Mouse (Mus musculus): ENCODE data around the gene Atp10a. TPM values are rescaled to one million over a fixed set of nuclear protein-coding genes. Genes with fewer than 3 reads are reported as not detected.
A peak's percentile ranks its signal among the peaks of the same experiment; 100 is the strongest.

Gene Atp10a
- total RNA-seq, 1 experiment, result 7.3 TPM

- in situ Hi-C loops (cut with MboI; ENCODE audit: low sequenced_read_pairs in 2 of 2, unreplicated experiment in 2 of 2), result no loop called here
- Histone ChIP-seq H3K4me1 (ENCODE audit: control insufficient read depth in 2 of 2, insufficient read depth in 2 of 2, low read length in 2 of 2, poor library complexity in 1 of 2) (no peaks in the 10 kb centered on the region), H3K36me3 (ENCODE audit: control insufficient read depth, insufficient read depth, low read length, poor library complexity, severe bottlenecking) (no peaks in the 10 kb centered on the region), H3K27ac (ENCODE audit: insufficient read depth, low read depth, low read length, poor library complexity, severe bottlenecking) (no peak overlapping the region), H3K9me3 (ENCODE audit: control insufficient read depth, insufficient read depth, low read depth, low read length) (no peaks in the 10 kb centered on the region), H3K4me3 (ENCODE audit: insufficient read depth in 1 of 2, low read depth in 1 of 2, low read length in 2 of 2, poor library complexity in 1 of 2, severe bottlenecking in 1 of 2) (no peak overlapping the region), H3K9ac (ENCODE audit: insufficient read depth, low read depth, low read length, poor library complexity, severe bottlenecking) (no peak overlapping the region)
- TF ChIP-seq CHD2 (IDR thresholded peaks at IDR 0.05; ENCODE audit: low read depth, low read length) (no peak), MAFK (IDR thresholded peaks at IDR 0.05; ENCODE audit: insufficient read depth, low read depth, low read length) (no peak), ZNF384 (IDR thresholded peaks at IDR 0.05; ENCODE audit: low read depth, low read length) (no peak), HCFC1 (IDR thresholded peaks at IDR 0.05; ENCODE audit: borderline replicate concordance, insufficient read depth, low read length) (no peak)
- DNase-seq (ENCODE audit: low read depth, low spot score), result no peak
These were observed 8.6 kb upstream of the Atp10a start for GRCm38 (mm10) chr7:58647404-58647803.

GRCm38 (mm10) chr7:58657913-58658789 is 2.2 kb downstream of the Atp10a start:
- peak; percentile 48 for DNase-seq (ENCODE audit: low read depth, low spot score)
- in situ Hi-C loops (cut with MboI; ENCODE audit: low sequenced_read_pairs in 2 of 2, unreplicated experiment in 2 of 2), result no loop called here
- H3K9ac ChIP-seq (ENCODE audit: insufficient read depth, low read depth, low read length, poor library complexity, severe bottlenecking), result peak overlapping the region; percentile 49
- TF ChIP-seq ZNF384 (IDR thresholded peaks at IDR 0.05; ENCODE audit: low read depth, low read length) (no peak), CHD2 (IDR thresholded peaks at IDR 0.05; ENCODE audit: low read depth, low read length) (no peak), MAFK (IDR thresholded peaks at IDR 0.05; ENCODE audit: insufficient read depth, low read depth, low read length) (no peak), HCFC1 (IDR thresholded peaks at IDR 0.05; ENCODE audit: borderline replicate concordance, insufficient read depth, low read length) (no peak)
- peak overlapping the region; percentile 73 to 83 for H3K4me3 ChIP-seq (ENCODE audit: insufficient read depth in 1 of 2, low read depth in 1 of 2, low read length in 2 of 2, poor library complexity in 1 of 2, severe bottlenecking in 1 of 2)
- no peaks in the 10 kb centered on the region for H3K9me3 ChIP-seq (ENCODE audit: control insufficient read depth, insufficient read depth, low read depth, low read length)
- no peaks in the 10 kb centered on the region for H3K4me1 ChIP-seq (ENCODE audit: control insufficient read depth in 2 of 2, insufficient read depth in 2 of 2, low read length in 2 of 2, poor library complexity in 1 of 2)
- H3K27ac ChIP-seq (ENCODE audit: insufficient read depth, low read depth, low read length, poor library complexity, severe bottlenecking), result no peak overlapping the region
- no peaks in the 10 kb centered on the region for H3K36me3 ChIP-seq (ENCODE audit: control insufficient read depth, insufficient read depth, low read length, poor library complexity, severe bottlenecking)

- no peaks in the 10 kb centered on the region for H3K9me3 ChIP-seq (ENCODE audit: control insufficient read depth, insufficient read depth, low read depth, low read length)
- DNase-seq (ENCODE audit: low read depth, low spot score), result no peak
- H3K36me3 ChIP-seq (ENCODE audit: control insufficient read depth, insufficient read depth, low read length, poor library complexity, severe bottlenecking), result no peaks in the 10 kb centered on the region
- H3K27ac ChIP-seq (ENCODE audit: insufficient read depth, low read depth, low read length, poor library complexity, severe bottlenecking), result no peak overlapping the region
- TF ChIP-seq MAFK (IDR thresholded peaks at IDR 0.05; ENCODE audit: insufficient read depth, low read depth, low read length), result no peak
- no peak for TF ChIP-seq ZC3H11A (IDR thresholded peaks at IDR 0.05; ENCODE audit: borderline replicate concordance, low read depth, low read length)
- no peak for TF ChIP-seq CHD2 (IDR thresholded peaks at IDR 0.05; ENCODE audit: low read depth, low read length)
- no peak for TF ChIP-seq HCFC1 (IDR thresholded peaks at IDR 0.05; ENCODE audit: borderline replicate concordance, insufficient read depth, low read length)
- no peak for TF ChIP-seq ZNF384 (IDR thresholded peaks at IDR 0.05; ENCODE audit: low read depth, low read length)
- H3K9ac ChIP-seq (ENCODE audit: insufficient read depth, low read depth, low read length, poor library complexity, severe bottlenecking), result peak overlapping the region; percentile 49
- H3K4me3 ChIP-seq (ENCODE audit: insufficient read depth in 1 of 2, low read depth in 1 of 2, low read length in 2 of 2, poor library complexity in 1 of 2, severe bottlenecking in 1 of 2), result peak overlapping the region; percentile 73 to 83
- no peaks in the 10 kb centered on the region for H3K4me1 ChIP-seq (ENCODE audit: control insufficient read depth in 2 of 2, insufficient read depth in 2 of 2, low read length in 2 of 2, poor library complexity in 1 of 2)
- in situ Hi-C loops (cut with MboI; ENCODE audit: low sequenced_read_pairs in 2 of 2, unreplicated experiment in 2 of 2), result no loop called here
These were observed 2.9 kb downstream of the Atp10a start for GRCm38 (mm10) chr7:58658790-58659405.

GRCm38 (mm10) chr7:58660046-58660445 is 4.1 kb downstream of the Atp10a start:
- in situ Hi-C loops (cut with MboI; ENCODE audit: low sequenced_read_pairs in 2 of 2, unreplicated experiment in 2 of 2), result no loop called here

More at GRCm38 (mm10) chr7:58660046-58660445, 4.1 kb downstream of the Atp10a start:
- no peak overlapping the region for H3K9ac ChIP-seq (ENCODE audit: insufficient read depth, low read depth, low read length, poor library complexity, severe bottlenecking)
- no peaks in the 10 kb centered on the region for H3K4me1 ChIP-seq (ENCODE audit: control insufficient read depth in 2 of 2, insufficient read depth in 2 of 2, low read length in 2 of 2, poor library complexity in 1 of 2)
- H3K4me3 ChIP-seq (ENCODE audit: insufficient read depth in 1 of 2, low read depth in 1 of 2, low read length in 2 of 2, poor library complexity in 1 of 2, severe bottlenecking in 1 of 2), result no peak overlapping the region
- no peak overlapping the region for H3K27ac ChIP-seq (ENCODE audit: insufficient read depth, low read depth, low read length, poor library complexity, severe bottlenecking)
- H3K36me3 ChIP-seq (ENCODE audit: control insufficient read depth, insufficient read depth, low read length, poor library complexity, severe bottlenecking), result no peaks in the 10 kb centered on the region
- TF ChIP-seq ZNF384 (IDR thresholded peaks at IDR 0.05; ENCODE audit: low read depth, low read length) (no peak), HCFC1 (IDR thresholded peaks at IDR 0.05; ENCODE audit: borderline replicate concordance, insufficient read depth, low read length) (no peak), ZC3H11A (IDR thresholded peaks at IDR 0.05; ENCODE audit: borderline replicate concordance, low read depth, low read length) (no peak), CHD2 (IDR thresholded peaks at IDR 0.05; ENCODE audit: low read depth, low read length) (no peak), MAFK (IDR thresholded peaks at IDR 0.05; ENCODE audit: insufficient read depth, low read depth, low read length) (no peak)
- no peaks in the 10 kb centered on the region for H3K9me3 ChIP-seq (ENCODE audit: control insufficient read depth, insufficient read depth, low read depth, low read length)
- DNase-seq (ENCODE audit: low read depth, low spot score), result no peak

All from ES-E14 (cell line).